Comparison of ENCODE assay signal across 8 mouse cellular contexts in genomic region chr13:23505662-23506345, GRCm38 (mm10). TPM values are rescaled to one million over a fixed set of nuclear protein-coding genes. Genes with fewer than 3 reads are reported as not detected.
DNase-seq lines count a peak whose midpoint lies in the region; ATAC-seq and TF ChIP-seq lines count a peak whose summit lies in the region.
"Had no signal": no experiment of that assay in that cellular context is flagged by ENCODE, and none has a peak within 500 bp of the region (broad histone marks: within the 10 kb centered on the region; RNA-seq: fewer than 3 reads in every experiment).

No protein-coding gene starts in this region.

- peak overlapping the region; percentile 61 for H3K9ac ChIP-seq in CH12.LX (ENCODE audit: insufficient read depth, low read depth)
- no peak overlapping the region for H3K9ac ChIP-seq in forebrain, embryonic 15.5 days (replicated peaks)
- peak overlapping the region; percentile 66 for H3K9ac ChIP-seq in liver, embryonic 16.5 days (ENCODE audit: low read depth, low read length)

- TF ChIP-seq EP300 in CH12.LX (IDR thresholded peaks at IDR 0.05; ENCODE audit: low read length): no peak

- DNase-seq in 416B (ENCODE audit: low read depth) (peak; percentile 63), CH12.LX (ENCODE audit: extremely low read depth) (peak; percentile 65)
- no peak for DNase-seq in cerebellum, adult 8-10 months
- no peak for DNase-seq in left cerebral cortex, postnatal 36 days (ENCODE audit: low spot score in 2 of 2)
- DNase-seq in urinary bladder, postnatal 14 days (ENCODE audit: low spot score): no peak

- no peaks in the 10 kb centered on the region for H3K9me3 ChIP-seq in CH12.LX (replicated peaks; ENCODE audit: low read length)
- no peaks in the 10 kb centered on the region for H3K9me3 ChIP-seq in forebrain, embryonic 15.5 days
- no peaks in the 10 kb centered on the region for H3K9me3 ChIP-seq in liver, embryonic 16.5 days (replicated peaks; ENCODE audit: control insufficient read depth, low read length)

- dilution Hi-C loops in CH12.LX (cut with MboI; ENCODE audit: extremely low pct_ligation_motif_present, extremely low pct_unique_long_range_greater_than_20kb, low sequenced_read_pairs): no loop called here

- no peaks in the 10 kb centered on the region for H3K36me3 ChIP-seq in CH12.LX (replicated peaks in 1 of 2; ENCODE audit: control insufficient read depth in 1 of 2, insufficient read depth in 1 of 2, low read length in 1 of 2)
- no peaks in the 10 kb centered on the region for H3K36me3 ChIP-seq in forebrain, embryonic 15.5 days
- no peaks in the 10 kb centered on the region for H3K36me3 ChIP-seq in liver, embryonic 16.5 days (ENCODE audit: control insufficient read depth, insufficient read depth)

- in situ Hi-C loops in CH12.LX (cut with MboI; ENCODE audit: low pct_ligation_motif_present, low pct_unique_long_range_greater_than_20kb, low sequenced_read_pairs): loop anchor here (10.0 to 25.0 kb wide), 2 partner anchors 201 to 1569 kb away; partner anchors contain the start of gene Zfp184

- peak overlapping the region; percentile 96 for H3K4me2 ChIP-seq in CH12.LX (ENCODE audit: insufficient read depth, low read depth, poor library complexity, severe bottlenecking)
- no peak overlapping the region for H3K4me2 ChIP-seq in forebrain, embryonic 15.5 days (replicated peaks)
- H3K4me2 ChIP-seq in liver, embryonic 16.5 days (ENCODE audit: low read depth, low read length): peak overlapping the region; percentile 73

- H3K27ac ChIP-seq in CH12.LX (ENCODE audit: insufficient read depth, low read depth): peak overlapping the region; percentile 66
- no peak overlapping the region for H3K27ac ChIP-seq in forebrain, embryonic 15.5 days (replicated peaks)
- H3K27ac ChIP-seq in liver, embryonic 16.5 days (ENCODE audit: low read length): peak overlapping the region; percentile 43; the same call in 1 of the 2 replicates

- H3K4me1 ChIP-seq in CH12.LX (ENCODE audit: control insufficient read depth in 1 of 2, insufficient read depth in 2 of 2): peaks cover 6 to 40% of the 10 kb centered on the region in 2 experiments; a peak in 3 of 4 replicates
- H3K4me1 ChIP-seq in forebrain, embryonic 15.5 days: peaks cover 4% of the 10 kb centered on the region
- H3K4me1 ChIP-seq in liver, embryonic 16.5 days (ENCODE audit: control insufficient read depth, low read depth, low read length): peaks cover 43% of the 10 kb centered on the region

- H3K79me2 ChIP-seq in CH12.LX (replicated peaks; ENCODE audit: control insufficient read depth, extremely low read depth, insufficient read depth, poor library complexity, severe bottlenecking): no peaks in the 10 kb centered on the region

- intact Hi-C loops in left cerebral cortex, postnatal 36 days (cut with DNase I): no loop called here

- no peak for TF ChIP-seq CTCF in CH12.LX (conservative IDR thresholded peaks at IDR 0.05 in 1 of 2, IDR thresholded peaks at IDR 0.05 in 1 of 2; ENCODE audit: low read depth in 2 of 2, low read length in 2 of 2)

- peak overlapping the region; percentile 41 to 57 (median 54) for H3K4me3 ChIP-seq in CH12.LX (replicated peaks in 1 of 3; ENCODE audit: low read depth in 2 of 3, low read length in 2 of 3, poor library complexity in 1 of 3)
- 0 out of 2 replicates have a peak overlapping the region, but pooled peaks have one; percentile 2 for H3K4me3 ChIP-seq in forebrain, embryonic 15.5 days
- peak overlapping the region; percentile 59 for H3K4me3 ChIP-seq in liver, embryonic 16.5 days (ENCODE audit: low read depth, low read length)

- 7% methylated on average over 14 of the region's 14 CpGs for WGBS in forebrain, embryonic 15.5 days
- WGBS in liver, embryonic 16.5 days (ENCODE audit: insufficient replicate concordance): 4% methylated on average over 14 of the region's 14 CpGs

- no peak for TF ChIP-seq POLR2A in CH12.LX (IDR thresholded peaks at IDR 0.05; ENCODE audit: low read depth, low read length)

- no peaks in the 10 kb centered on the region for H3K27me3 ChIP-seq in CH12.LX (replicated peaks)
- no peaks in the 10 kb centered on the region for H3K27me3 ChIP-seq in forebrain, embryonic 15.5 days
- no peaks in the 10 kb centered on the region for H3K27me3 ChIP-seq in liver, embryonic 16.5 days (ENCODE audit: control insufficient read depth, insufficient read depth, low read depth, low read length)

- no peak for TF ChIP-seq RAD21 in CH12.LX (IDR thresholded peaks at IDR 0.05; ENCODE audit: low read depth, low read length)

- ATAC-seq in forebrain, embryonic 15.5 days (replicated peaks): no peak
- peak; percentile 45 for ATAC-seq in liver, embryonic 16.5 days (ENCODE audit: low read depth)

TF ChIP-seq in CH12.LX, 34 proteins besides CTCF, POLR2A, EP300 and RAD21:
- peak; percentile 92 for TF ChIP-seq UBTF (IDR thresholded peaks at IDR 0.05; ENCODE audit: low read depth, low read length)
- TF ChIP-seq MYC (IDR thresholded peaks at IDR 0.05; ENCODE audit: low read depth, low read length): no peak
TF ChIP-seq in CH12.LX: peak in this region for 1.

RNA-seq across cellular contexts. Expression of gene Btn2a2, which starts 17.1 kb away (rescaled TPM):
- 1.1 and 1.3 TPM in 2 replicates for total RNA-seq in CH12.LX (2012; rRNA removed)
- 1.2 and 1.3 TPM in 2 replicates for total RNA-seq in CH12.LX (2014; rRNA removed)
- polyA plus RNA-seq in CH12.LX (2012; ENCODE audit: insufficient read length, low read depth): 2.1 and 2.8 TPM in 2 replicates
- polyA plus RNA-seq in forebrain, embryonic 15.5 days (2015; fragmentation: Nextera tagmentation; extraction: Ambion mirVana): 0.11 TPM in 1 of 2 replicates, not detected in the other
- polyA plus RNA-seq in liver, embryonic 16.5 days (2015; fragmentation: Nextera tagmentation; extraction: Ambion mirVana): not detected in 2 replicates
- 1 to 10 TPM in 1 of 2 experiments, under 1 TPM in 1; 0.93 to 1.5 TPM for total RNA-seq in left cerebral cortex, postnatal 36 days (2021)
- total RNA-seq: common myeloid progenitor, adult 5-6 weeks had no signal

RNA-seq across cellular contexts. Expression of gene Hist1h4h, which starts 25.0 kb away (rescaled TPM):
- total RNA-seq in CH12.LX (2012; rRNA removed): 4,350 and 4,957 TPM in 2 replicates
- 14.0 and 19.4 TPM in 2 replicates for total RNA-seq in CH12.LX (2014; rRNA removed)
- polyA plus RNA-seq in CH12.LX (2012; ENCODE audit: insufficient read length, low read depth): 3.4 and 5.5 TPM in 2 replicates
- 4.9 and 6.0 TPM in 2 replicates for polyA plus RNA-seq in forebrain, embryonic 15.5 days (2015; fragmentation: Nextera tagmentation; extraction: Ambion mirVana)
- polyA plus RNA-seq in liver, embryonic 16.5 days (2015; fragmentation: Nextera tagmentation; extraction: Ambion mirVana): 5.5 and 9.8 TPM in 2 replicates
- total RNA-seq in left cerebral cortex, postnatal 36 days (2021): 100 to 1,000 TPM; 319 to 326 TPM

RNA-seq across cellular contexts. Expression of gene Hist1h2af, which starts 27.9 kb away (rescaled TPM):
- total RNA-seq in CH12.LX (2012; rRNA removed) (824 and 932 TPM in 2 replicates), CH12.LX (2014; rRNA removed) (45.2 and 57.1 TPM in 2 replicates)
- polyA plus RNA-seq in CH12.LX (2012; ENCODE audit: insufficient read length, low read depth): 68.6 and 97.0 TPM in 2 replicates
- polyA plus RNA-seq in forebrain, embryonic 15.5 days (2015; fragmentation: Nextera tagmentation; extraction: Ambion mirVana): 2.8 and 6.7 TPM in 2 replicates
- polyA plus RNA-seq in liver, embryonic 16.5 days (2015; fragmentation: Nextera tagmentation; extraction: Ambion mirVana): 2.0 and 6.7 TPM in 2 replicates
- total RNA-seq in left cerebral cortex, postnatal 36 days (2021): 1 to 10 TPM; 6.2 to 7.0 TPM

RNA-seq across cellular contexts. Expression of gene Hist1h3g, which starts 29.4 kb away (rescaled TPM):
- total RNA-seq in CH12.LX (2012; rRNA removed): 608 and 749 TPM in 2 replicates
- 50.1 and 75.3 TPM in 2 replicates for total RNA-seq in CH12.LX (2014; rRNA removed)
- polyA plus RNA-seq in CH12.LX (2012; ENCODE audit: insufficient read length, low read depth): 3.4 and 3.6 TPM in 2 replicates
- polyA plus RNA-seq in forebrain, embryonic 15.5 days (2015; fragmentation: Nextera tagmentation; extraction: Ambion mirVana): 2.7 and 3.4 TPM in 2 replicates
- 11.0 and 14.8 TPM in 2 replicates for polyA plus RNA-seq in liver, embryonic 16.5 days (2015; fragmentation: Nextera tagmentation; extraction: Ambion mirVana)
- total RNA-seq in left cerebral cortex, postnatal 36 days (2021): 1 to 10 TPM; 3.6 to 4.6 TPM

RNA-seq across cellular contexts. Expression of gene Hist1h2bh, which starts 37.4 kb away (rescaled TPM):
- total RNA-seq in CH12.LX (2012; rRNA removed): 261 and 290 TPM in 2 replicates
- total RNA-seq in CH12.LX (2014; rRNA removed): 5.7 and 8.0 TPM in 2 replicates
- polyA plus RNA-seq in CH12.LX (2012; ENCODE audit: insufficient read length, low read depth): 0.56 and 0.77 TPM in 2 replicates
- 0.37 and 0.59 TPM in 2 replicates for polyA plus RNA-seq in forebrain, embryonic 15.5 days (2015; fragmentation: Nextera tagmentation; extraction: Ambion mirVana)
- polyA plus RNA-seq in liver, embryonic 16.5 days (2015; fragmentation: Nextera tagmentation; extraction: Ambion mirVana): 1.1 and 1.8 TPM in 2 replicates
- total RNA-seq in left cerebral cortex, postnatal 36 days (2021): 1 to 10 TPM in 1 of 2 experiments, under 1 TPM in 1; 0.79 to 1.2 TPM

Comparison
In these comparisons a context has a peak if more than half of its experiments do, and no peak if none do; other contexts are left out.
1. DNase-seq: peak in 416B (single experiment) and CH12.LX (single experiment); none in cerebellum, adult 8-10 months (single experiment), left cerebral cortex, postnatal 36 days (0 of 2) and urinary bladder, postnatal 14 days (single experiment).
2. H3K4me3 ChIP-seq: peak in every context shown above with its lines; median percentile 59 in liver, embryonic 16.5 days; 54 in CH12.LX; 2 in forebrain, embryonic 15.5 days.